Mouse (Mus musculus) heart, embryonic 12.5 days (tissue): ENCODE measurements at regions not wholly inside any gene's neighbourhood (a gene's known extent, or its start where the extent isn't known, plus 50 kb on each side); places are given as distances from the start of the nearest gene placed in this dataset.

ENCODE experiments used
- ATAC-seq: fragments of 200-750 bp; cut with Nextera tagmentation; 2 replicates; pipeline ENCODE4 v1.8.0; 2017; ENCODE audit warnings: moderate TSS enrichment, moderate library complexity; ENCODE audit not compliant: insufficient number of reproducible peaks, low FRiP score
- H3K27ac ChIP-seq: fragments of 300-500 bp; sonication (generic); 2 replicates; pipeline ENCODE4 v1.5.1; 2016; ENCODE audit warnings: mild to moderate bottlenecking, moderate library complexity; ENCODE audit not compliant: poor library complexity, severe bottlenecking
- H3K27me3 ChIP-seq: fragments of 300-500 bp; sonication (generic); replicated peaks from 2 replicates; pipeline ENCODE4 v1.6.1; 2016; ENCODE audit warnings: mild to moderate bottlenecking, moderate library complexity
- H3K36me3 ChIP-seq: fragments of 300-500 bp; sonication (generic); 2 replicates; pipeline ENCODE4 v1.6.1; 2016; ENCODE audit warnings: mild to moderate bottlenecking, moderate library complexity
- H3K4me1 ChIP-seq: fragments of 300-500 bp; sonication (generic); replicated peaks from 2 replicates; pipeline ENCODE4 v1.6.1; 2016; ENCODE audit warnings: mild to moderate bottlenecking
- H3K4me2 ChIP-seq: fragments of 300-500 bp; sonication (generic); 2 replicates; pipeline ENCODE4 v1.6.1; 2016; ENCODE audit warnings: mild to moderate bottlenecking, moderate library complexity
- H3K4me3 ChIP-seq: fragments of 300-500 bp; sonication (generic); 2 replicates; pipeline ENCODE4 v1.5.1; 2016; ENCODE audit warnings: mild to moderate bottlenecking
- H3K9ac ChIP-seq: fragments of 300-500 bp; sonication (generic); 2 replicates; pipeline ENCODE4 v1.6.1; 2016; ENCODE audit warnings: mild to moderate bottlenecking, moderate library complexity
- H3K9me3 ChIP-seq: fragments of 300-500 bp; sonication (generic); replicated peaks from 2 replicates; pipeline ENCODE4 v1.6.1; 2016; ENCODE audit warnings: mild to moderate bottlenecking, moderate library complexity
- WGBS: fragments of 180-500 bp; shearing (Covaris S2); methylation state at CpG from one replicate; pipeline ENCODE4 v1.1.7; 2016; 5-methylcytosine and 5-hydroxymethylcytosine counted together

- Histone ChIP-seq H3K9ac (no peak overlapping the region), H3K4me2 (no peak overlapping the region), H3K36me3 (no peaks in the 10 kb centered on the region), H3K4me1 (no peaks in the 10 kb centered on the region), H3K9me3 (no peaks in the 10 kb centered on the region), H3K27me3 (no peaks in the 10 kb centered on the region), H3K4me3 (no peak overlapping the region), H3K27ac (no peak overlapping the region)
- no peak for ATAC-seq
- WGBS: 81% methylated on average over 8 of the region's 8 CpGs
Observed at GRCm38 (mm10) chr13:101175017-101175689, 341.9 kb upstream of the Slc30a5 start.

DNA sequence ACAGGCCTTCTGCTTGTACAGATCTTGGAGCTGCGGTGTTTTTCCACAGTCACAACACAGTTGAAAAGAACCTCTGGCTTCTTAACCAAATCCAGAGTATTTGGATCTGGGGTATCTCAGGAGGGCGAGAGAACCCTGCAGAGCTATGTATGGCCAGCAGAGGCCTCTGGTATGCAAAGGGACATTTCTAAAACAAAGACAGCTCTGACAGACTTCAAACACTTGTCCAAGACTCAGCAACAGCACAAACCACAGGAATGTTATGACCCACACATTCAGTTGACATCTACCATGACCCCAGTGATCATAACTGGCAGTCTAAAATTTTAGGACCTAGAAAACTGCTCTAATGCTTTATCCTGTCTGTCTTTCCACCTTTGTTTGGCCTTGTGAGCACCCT, 328.5 kb upstream of the Slc30a5 start:
- H3K4me2 ChIP-seq: no peak overlapping the region
- WGBS: 60% methylated on average over 2 of the region's 2 CpGs
- ATAC-seq: no peak

DNA sequence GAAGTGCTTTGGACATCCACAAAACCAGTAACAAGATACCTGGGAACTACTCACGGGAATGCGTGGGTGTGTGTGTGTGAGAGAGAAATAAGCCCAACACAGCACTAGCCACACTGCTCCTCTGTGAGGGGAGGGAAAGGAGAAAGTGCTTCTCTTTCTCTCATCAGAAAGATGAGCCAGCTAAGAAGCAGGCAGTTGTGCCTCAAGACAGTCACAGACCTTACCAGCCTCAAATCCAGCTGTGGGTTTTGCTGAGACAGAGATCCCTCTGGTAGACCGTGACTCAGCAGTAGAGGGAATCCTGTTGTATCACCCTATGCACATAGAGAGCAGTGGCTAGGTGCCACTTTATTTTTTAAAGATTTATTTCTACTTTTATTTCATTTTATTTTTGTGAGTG, 326.7 kb upstream of the Slc30a5 start:
- H3K27ac ChIP-seq: no peak overlapping the region
- H3K4me3 ChIP-seq: no peak overlapping the region
- WGBS: 72% methylated on average over 3 of the region's 3 CpGs
- ATAC-seq: no peak
- no peaks in the 10 kb centered on the region for H3K4me1 ChIP-seq
- no peak overlapping the region for H3K4me2 ChIP-seq
- no peaks in the 10 kb centered on the region for H3K9me3 ChIP-seq
- H3K27me3 ChIP-seq: no peaks in the 10 kb centered on the region
- no peak overlapping the region for H3K9ac ChIP-seq
- H3K36me3 ChIP-seq: no peaks in the 10 kb centered on the region

More for the DNA sequence above, 328.5 kb upstream of the Slc30a5 start:
- no peak overlapping the region for H3K27ac ChIP-seq
- no peaks in the 10 kb centered on the region for H3K36me3 ChIP-seq
- H3K4me1 ChIP-seq: no peaks in the 10 kb centered on the region
- no peaks in the 10 kb centered on the region for H3K9me3 ChIP-seq
- H3K27me3 ChIP-seq: no peaks in the 10 kb centered on the region
- H3K9ac ChIP-seq: no peak overlapping the region
- no peak overlapping the region for H3K4me3 ChIP-seq

DNA sequence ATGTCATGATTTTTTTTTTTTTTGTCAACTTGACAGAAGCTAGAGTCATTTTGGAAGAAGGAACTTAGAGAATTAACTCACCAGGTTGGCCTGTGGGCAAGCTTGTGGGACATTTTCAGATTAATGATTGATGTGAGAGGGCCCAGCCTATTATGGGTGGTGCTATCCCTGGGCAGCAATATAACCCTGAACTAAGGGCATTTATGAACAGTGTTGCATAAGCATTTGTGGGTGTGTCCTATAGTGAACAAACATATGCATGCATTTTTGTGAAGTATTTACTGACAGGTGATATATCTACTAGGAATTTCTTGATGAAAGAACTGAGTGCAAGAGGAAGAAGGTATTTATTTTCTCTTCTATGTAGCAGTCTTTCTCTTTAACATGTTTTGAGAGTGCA, 320.5 kb upstream of the Slc30a5 start:
- no peaks in the 10 kb centered on the region for H3K4me1 ChIP-seq
- H3K4me2 ChIP-seq: no peak overlapping the region

DNA sequence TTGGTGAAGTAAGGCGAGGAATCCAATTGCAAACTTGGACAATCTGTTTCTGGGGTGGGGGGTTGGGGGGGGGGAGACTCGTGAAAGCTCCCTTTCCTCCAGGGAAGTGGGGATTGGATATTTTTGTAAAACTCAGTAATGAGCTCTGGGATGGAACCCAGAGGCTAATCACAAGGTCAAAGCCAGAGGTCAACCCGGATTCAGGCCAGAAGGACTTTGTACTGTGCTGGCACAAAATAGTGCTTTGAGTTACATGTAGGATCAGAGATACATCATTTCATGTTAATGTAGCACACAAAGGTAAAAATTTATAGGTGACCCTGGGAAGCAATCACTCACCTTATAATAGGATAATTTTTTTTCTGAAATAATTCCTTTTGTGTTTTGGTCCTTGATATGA, 309.5 kb upstream of the Slc30a5 start:
- no peaks in the 10 kb centered on the region for H3K4me1 ChIP-seq
- no peak overlapping the region for H3K4me3 ChIP-seq
- H3K9ac ChIP-seq: no peak overlapping the region
- no peaks in the 10 kb centered on the region for H3K27me3 ChIP-seq
- no peaks in the 10 kb centered on the region for H3K9me3 ChIP-seq
- WGBS: 52% methylated on average over 3 of the region's 3 CpGs
- H3K27ac ChIP-seq: no peak overlapping the region
- H3K36me3 ChIP-seq: no peaks in the 10 kb centered on the region
- H3K4me2 ChIP-seq: no peak overlapping the region
- no peak for ATAC-seq

More for the DNA sequence above, 320.5 kb upstream of the Slc30a5 start:
- H3K9ac ChIP-seq: no peak overlapping the region
- no peaks in the 10 kb centered on the region for H3K36me3 ChIP-seq
- H3K4me3 ChIP-seq: no peak overlapping the region
- no peaks in the 10 kb centered on the region for H3K9me3 ChIP-seq
- no peaks in the 10 kb centered on the region for H3K27me3 ChIP-seq
- H3K27ac ChIP-seq: no peak overlapping the region
- ATAC-seq: no peak

DNA sequence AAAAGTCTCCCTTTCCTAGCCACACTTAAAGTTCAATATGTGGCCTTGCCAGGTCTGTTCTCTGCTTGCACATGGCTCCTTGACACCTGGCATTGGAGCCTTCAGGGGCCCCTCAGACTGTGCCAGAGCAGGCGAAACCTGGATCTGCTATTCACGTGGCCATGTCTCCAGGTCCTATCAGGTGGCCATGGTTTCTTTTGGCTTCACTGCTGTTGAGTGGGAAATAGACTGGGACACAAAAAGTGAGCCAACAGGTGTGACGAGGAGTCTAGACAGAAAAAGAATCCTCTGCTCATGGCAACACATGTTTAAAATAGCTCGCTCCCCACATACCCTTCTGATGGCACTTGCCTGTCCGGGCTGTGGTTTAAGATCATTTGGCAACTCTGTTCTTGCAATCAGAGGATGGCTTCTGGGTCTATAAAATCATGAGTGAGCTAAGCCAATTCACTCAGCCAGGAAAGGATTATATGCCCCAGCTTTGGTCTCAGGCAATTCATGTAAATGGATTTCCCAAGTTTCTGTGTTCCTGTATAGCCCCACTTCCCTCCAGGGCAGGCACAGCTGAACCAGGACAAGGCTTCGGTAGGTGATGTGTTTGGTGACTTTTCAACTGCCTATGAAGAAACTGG, 309.0 kb upstream of the Slc30a5 start:
- Histone ChIP-seq H3K36me3 (no peaks in the 10 kb centered on the region), H3K9ac (no peak overlapping the region), H3K4me2 (no peak overlapping the region), H3K27me3 (no peaks in the 10 kb centered on the region), H3K27ac (no peak overlapping the region), H3K4me1 (no peaks in the 10 kb centered on the region), H3K9me3 (no peaks in the 10 kb centered on the region), H3K4me3 (no peak overlapping the region)
- WGBS: 77% methylated on average over 6 of the region's 6 CpGs
- ATAC-seq: no peak

GRCm38 (mm10) chr13:101129466-101129865, 296.2 kb upstream of the Slc30a5 start:
- Histone ChIP-seq H3K4me2 (no peak overlapping the region), H3K4me1 (no peaks in the 10 kb centered on the region), H3K9me3 (no peaks in the 10 kb centered on the region), H3K9ac (no peak overlapping the region), H3K27ac (no peak overlapping the region), H3K27me3 (no peaks in the 10 kb centered on the region), H3K4me3 (no peak overlapping the region), H3K36me3 (no peaks in the 10 kb centered on the region)
- ATAC-seq: no peak
- WGBS: 69% methylated on average over 3 of the region's 3 CpGs

DNA sequence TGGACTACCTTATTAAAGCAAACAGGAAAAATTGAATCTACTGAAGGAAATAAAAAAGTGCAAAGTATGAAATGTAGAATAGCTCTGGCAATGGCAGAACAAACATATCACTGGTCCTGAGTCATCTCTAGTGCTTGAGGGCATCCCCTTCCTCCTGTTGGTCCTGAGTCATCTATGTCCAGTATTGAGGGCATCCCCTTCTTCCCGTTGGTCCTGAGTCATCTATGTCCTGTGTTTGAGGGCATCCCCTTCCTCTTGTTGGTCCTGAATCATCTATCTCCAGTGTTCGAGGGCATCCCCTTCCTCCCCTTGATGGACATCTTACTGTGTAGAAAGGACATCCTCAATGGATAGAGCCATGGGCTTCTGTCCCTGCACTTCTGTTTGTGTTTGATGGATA, 294.6 kb upstream of the Slc30a5 start:
- Histone ChIP-seq H3K9ac (no peak overlapping the region), H3K4me2 (no peak overlapping the region), H3K36me3 (no peaks in the 10 kb centered on the region), H3K27ac (no peak overlapping the region), H3K4me3 (no peak overlapping the region), H3K27me3 (no peaks in the 10 kb centered on the region), H3K9me3 (no peaks in the 10 kb centered on the region), H3K4me1 (no peaks in the 10 kb centered on the region)
- 65% methylated on average over 2 of the region's 2 CpGs for WGBS
- ATAC-seq: no peak

DNA sequence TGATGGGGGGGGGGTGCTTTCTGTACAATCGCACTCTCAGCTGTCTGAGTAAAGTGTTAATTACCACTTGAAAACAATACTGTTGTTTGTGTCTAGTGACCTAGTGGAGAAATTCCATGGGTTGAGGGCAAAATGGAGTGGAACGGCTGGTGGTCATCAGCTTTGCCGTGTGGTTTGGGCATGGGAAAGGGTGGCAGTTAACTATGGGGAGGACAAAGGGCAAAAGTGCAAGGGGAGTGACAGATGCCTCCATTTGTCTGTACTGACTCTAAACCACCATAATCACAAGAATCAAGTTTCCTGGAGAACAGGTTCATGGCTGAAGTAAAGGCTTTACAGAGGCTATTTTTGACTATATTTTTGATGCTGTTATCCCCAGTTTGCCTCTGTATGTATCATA, 294.0 kb upstream of the Slc30a5 start:
- Histone ChIP-seq H3K4me2 (no peak overlapping the region), H3K9me3 (no peaks in the 10 kb centered on the region), H3K9ac (no peak overlapping the region), H3K27me3 (no peaks in the 10 kb centered on the region), H3K4me1 (no peaks in the 10 kb centered on the region), H3K4me3 (no peak overlapping the region), H3K27ac (no peak overlapping the region), H3K36me3 (no peaks in the 10 kb centered on the region)
- 75% methylated on average over 3 of the region's 3 CpGs for WGBS
- no peak for ATAC-seq

GRCm38 (mm10) chr13:101117311-101117710, 284.1 kb upstream of the Slc30a5 start:
- ATAC-seq: no peak
- WGBS: 78% methylated on average over 2 of the region's 2 CpGs
- H3K4me1 ChIP-seq: no peaks in the 10 kb centered on the region
- H3K9ac ChIP-seq: no peak overlapping the region
- H3K27me3 ChIP-seq: no peaks in the 10 kb centered on the region
- no peaks in the 10 kb centered on the region for H3K9me3 ChIP-seq
- no peak overlapping the region for H3K4me3 ChIP-seq
- H3K36me3 ChIP-seq: no peaks in the 10 kb centered on the region
- no peak overlapping the region for H3K27ac ChIP-seq
- no peak overlapping the region for H3K4me2 ChIP-seq

DNA sequence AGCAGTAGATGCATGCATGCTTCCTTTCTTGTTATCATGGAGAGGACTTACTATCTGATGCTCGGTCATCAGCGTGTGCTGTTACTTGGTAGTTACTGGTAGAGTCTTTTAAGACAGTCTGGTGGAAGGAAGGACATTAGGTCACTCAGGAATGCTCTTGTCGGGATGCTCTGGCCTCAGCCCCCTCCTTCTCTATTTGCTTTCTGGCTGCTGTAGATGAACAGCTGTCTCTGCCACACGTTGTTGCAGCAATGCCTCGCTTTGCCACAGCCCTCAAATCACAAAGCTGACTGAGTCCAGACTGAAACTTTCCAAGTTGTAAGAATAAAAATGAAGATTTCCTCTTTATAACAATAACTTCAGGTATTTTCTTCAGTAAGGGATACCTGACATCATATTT, 282.1 kb upstream of the Slc30a5 start:
- Histone ChIP-seq H3K27me3 (no peaks in the 10 kb centered on the region), H3K4me1 (no peaks in the 10 kb centered on the region), H3K4me2 (no peak overlapping the region), H3K36me3 (no peaks in the 10 kb centered on the region), H3K27ac (no peak overlapping the region), H3K4me3 (no peak overlapping the region), H3K9ac (no peak overlapping the region), H3K9me3 (no peaks in the 10 kb centered on the region)
- ATAC-seq: no peak
- WGBS: 59% methylated on average over 5 of the region's 5 CpGs

DNA sequence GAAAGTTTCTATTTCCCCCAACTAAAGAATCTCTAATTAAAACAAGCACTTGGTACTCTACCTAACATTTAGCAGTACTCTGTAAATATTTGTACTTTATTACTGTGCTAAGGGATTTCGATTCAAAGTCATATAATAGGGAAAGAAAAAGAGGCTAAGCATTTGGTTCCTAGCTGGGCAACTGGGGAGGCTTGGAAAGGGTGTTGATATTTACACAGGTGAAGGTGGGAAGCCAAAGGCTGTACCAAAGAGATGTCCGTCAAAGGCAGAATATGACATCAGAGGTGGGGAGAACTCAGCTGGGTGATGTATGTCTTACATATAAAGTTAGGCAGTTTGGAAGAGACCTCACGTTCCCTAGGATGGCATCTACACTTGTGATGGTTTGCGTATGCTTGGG, 278.9 kb upstream of the Slc30a5 start:
- ATAC-seq: no peak
- no peak overlapping the region for H3K9ac ChIP-seq
- H3K4me3 ChIP-seq: no peak overlapping the region
- no peaks in the 10 kb centered on the region for H3K27me3 ChIP-seq
- no peak overlapping the region for H3K4me2 ChIP-seq
- H3K27ac ChIP-seq: no peak overlapping the region
- no peaks in the 10 kb centered on the region for H3K4me1 ChIP-seq
- WGBS: 80% methylated on average over 4 of the region's 4 CpGs
- no peaks in the 10 kb centered on the region for H3K36me3 ChIP-seq
- H3K9me3 ChIP-seq: no peaks in the 10 kb centered on the region
